Mouse (Mus musculus): ENCODE measurements around the gene Med13l.

The Med13l gene

DNA sequence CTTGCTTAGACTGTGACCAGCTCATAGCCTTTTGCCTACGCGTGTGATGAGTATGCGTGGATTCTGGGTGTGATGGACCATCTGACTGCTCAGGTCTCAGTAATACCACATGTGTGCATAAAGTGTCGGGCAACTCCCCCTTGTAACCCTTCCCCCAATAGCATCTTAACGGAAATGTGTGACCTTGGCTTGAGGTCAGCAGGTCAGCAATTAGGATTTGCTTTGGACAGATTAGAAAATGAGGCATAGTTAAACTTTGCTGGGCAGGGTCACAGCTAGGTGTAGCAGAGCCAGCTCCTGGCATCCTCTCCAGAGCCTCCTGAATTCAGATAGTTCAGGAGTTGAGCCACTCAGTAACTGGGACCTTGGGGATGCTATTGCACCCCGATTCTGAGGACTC is 1.6 kb upstream of the Med13l start:
- DNase-seq: no peak

DNA sequence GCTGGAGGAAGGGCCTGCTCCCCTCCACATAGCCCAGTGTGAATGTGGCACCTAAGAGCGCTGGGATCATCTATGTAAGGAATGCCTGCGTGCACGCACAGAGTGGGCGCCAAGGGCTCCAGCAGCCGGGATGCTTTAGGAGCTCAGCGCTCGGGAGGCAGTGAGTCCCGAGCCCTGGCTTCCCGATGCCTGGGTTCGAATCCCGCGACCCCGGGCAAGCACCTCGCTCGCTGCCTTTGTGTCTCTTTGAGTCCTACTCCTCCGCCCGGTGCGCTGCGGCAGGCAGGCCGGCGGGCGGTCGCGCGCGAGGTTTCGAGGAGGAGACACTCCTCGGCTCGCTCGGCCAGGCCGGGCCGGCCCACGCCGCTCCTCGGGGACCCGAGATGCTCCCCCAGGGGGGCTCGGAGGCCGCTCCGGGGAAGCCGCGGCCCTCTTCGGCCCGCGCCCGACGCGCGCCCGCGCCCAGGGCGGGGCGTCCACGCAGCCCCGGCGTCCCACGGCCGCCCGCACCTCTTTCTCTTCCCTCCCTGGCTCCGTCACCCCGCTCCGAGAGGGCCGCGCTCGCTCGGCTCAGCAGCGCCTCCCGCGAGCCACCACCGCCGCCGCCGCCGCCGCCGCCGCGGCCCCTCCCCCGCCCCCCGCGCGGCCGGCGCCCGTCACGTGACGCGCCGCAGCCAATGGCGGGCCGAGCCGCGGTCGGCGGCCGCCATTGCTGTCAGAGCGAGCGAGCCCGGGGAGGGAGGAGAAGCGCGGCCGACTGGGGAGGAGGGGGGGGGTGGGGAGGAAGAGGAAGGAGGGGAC is 695 bp upstream of the Med13l start:
- DNase-seq: peak; percentile 88 to 91

- DNase-seq: peak; percentile 60 to 67
These were observed 858 bp downstream of the Med13l start for GRCm38 (mm10) chr5:118561086-118561987.

DNA sequence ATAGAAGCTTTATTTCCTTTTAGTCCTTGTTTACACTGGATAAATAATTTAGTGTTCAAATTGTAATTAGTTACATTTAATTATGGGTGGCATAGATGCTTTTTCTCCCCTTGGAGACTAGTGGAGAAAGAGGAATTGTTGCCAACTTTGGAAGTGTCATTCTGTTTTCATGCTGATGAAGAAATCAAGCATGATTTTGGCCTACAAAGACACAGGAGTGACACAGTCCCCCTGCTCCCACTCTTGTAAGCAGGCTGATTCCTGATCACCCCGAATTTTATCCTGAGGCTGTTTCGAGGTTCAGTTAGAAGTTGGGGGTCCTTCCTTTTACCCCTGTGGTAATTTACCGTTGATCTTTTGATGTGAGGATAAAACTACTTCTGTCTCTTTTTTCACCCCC is 1.7 kb downstream of the Med13l start:
- DNase-seq: no peak

DNA sequence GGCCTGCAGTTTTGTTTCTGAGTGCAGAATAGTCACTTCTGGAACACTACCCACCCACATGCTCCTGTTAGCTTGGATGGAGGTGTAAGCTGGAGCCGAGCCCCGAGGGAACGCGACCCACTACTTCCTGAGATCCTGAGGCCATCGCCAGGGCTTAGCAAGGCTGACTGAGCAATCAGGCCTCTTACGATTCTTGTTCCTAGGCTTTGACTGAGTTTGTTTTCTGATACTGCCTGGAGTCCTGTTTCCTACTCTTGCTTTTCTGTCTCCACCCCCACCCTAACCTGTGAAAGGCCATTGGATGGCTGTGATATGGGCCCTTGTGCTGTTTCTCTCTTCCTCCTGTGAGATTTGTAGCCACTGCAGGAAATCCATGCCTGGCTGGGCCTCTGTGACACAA is 3.1 kb downstream of the Med13l start:
- DNase-seq: no peak

DNA sequence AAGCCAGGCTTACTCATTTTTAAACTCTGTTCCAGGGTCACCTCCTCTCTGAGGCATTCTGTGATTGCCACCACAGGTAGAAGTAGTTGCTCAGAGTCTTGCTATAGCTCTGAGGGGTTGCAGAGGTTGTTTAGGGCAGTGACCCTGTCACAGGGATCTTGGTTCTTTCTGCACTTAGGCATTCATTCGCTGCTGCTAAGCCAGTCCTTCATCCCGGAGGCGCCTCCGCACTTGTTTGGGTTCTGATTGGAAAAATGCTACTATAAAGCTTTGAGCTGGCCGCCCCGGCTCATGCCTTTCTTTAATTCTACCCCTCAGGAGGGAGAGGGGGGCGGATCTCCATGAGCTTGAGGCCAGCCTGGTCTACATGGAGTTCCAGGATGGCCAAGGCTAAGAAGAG is 6.9 kb downstream of the Med13l start:
- DNase-seq: no peak

DNA sequence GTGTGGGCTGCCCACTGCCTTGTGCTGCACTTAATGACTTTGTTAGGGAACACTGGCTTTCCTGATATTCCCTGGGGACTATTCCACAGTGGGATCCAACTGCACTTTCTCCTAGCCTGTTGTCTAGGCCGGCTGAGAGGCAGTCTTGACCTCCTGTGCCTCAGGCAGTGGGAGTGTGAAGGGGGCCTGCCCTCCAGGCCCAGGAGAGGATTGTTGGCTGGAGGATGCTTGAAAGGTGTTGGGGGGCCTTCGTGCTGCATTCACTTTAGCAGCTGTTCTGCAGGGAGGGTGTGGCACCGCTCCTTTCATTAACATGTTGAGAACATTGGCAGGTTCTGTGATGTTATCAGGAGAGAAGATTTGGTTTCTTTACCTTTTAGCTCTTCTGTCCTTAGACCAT is 8.5 kb downstream of the Med13l start:
- DNase-seq: no peak

GRCm38 (mm10) chr5:118569606-118570580 is 9.4 kb downstream of the Med13l start:
- DNase-seq: no peak

GRCm38 (mm10) chr5:118571504-118571903 is 11.0 kb downstream of the Med13l start:
- no peak for DNase-seq

- peak in 1 of 2 experiments; percentile 58 for DNase-seq
These were observed 13.8 kb downstream of the Med13l start for GRCm38 (mm10) chr5:118574236-118574635.

DNA sequence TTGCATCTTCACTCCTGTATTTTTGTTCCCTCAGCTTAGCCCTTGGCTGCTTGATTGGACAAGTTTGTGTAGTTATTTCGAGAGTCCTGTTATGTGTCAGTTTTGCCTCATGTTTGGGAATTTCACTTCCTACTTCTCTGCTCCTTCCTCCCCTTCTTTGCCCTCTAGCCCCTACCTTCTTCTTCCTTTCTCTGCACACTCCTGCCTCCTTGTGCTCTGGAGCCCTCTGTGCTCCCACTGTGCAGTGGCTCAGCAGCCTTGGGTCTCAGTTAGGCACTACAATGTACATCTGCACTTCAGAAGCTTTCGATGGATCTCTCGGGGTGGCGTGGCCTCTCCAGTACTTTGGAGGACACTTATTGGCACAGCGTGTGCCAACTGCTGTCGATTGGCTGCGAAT is 14.5 kb downstream of the Med13l start:
- DNase-seq: no peak

- DNase-seq: no peak
These were observed 15.4 kb downstream of the Med13l start for GRCm38 (mm10) chr5:118575909-118576308.

DNA sequence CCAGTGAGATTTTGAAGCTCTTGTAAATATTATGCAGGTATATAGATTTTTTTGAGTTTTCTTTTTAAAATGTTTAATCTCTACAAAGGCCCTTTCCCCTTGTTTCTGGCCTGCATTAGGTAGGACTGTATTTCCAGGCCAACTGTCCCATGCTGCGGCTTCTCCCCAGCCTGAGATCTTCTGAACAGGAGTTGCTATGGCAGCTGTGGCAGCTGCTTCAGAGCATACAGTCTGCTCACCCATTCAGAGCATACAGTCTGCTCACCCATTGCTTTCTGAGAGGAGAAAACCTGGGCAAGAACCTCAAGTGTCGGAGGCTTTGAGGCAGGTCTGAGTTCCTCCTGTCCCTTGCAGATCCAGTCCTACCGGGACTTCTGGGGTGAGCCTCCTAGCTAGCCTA is 16.3 kb downstream of the Med13l start:
- DNase-seq: no peak

GRCm38 (mm10) chr5:118585355-118585754 is 24.9 kb downstream of the Med13l start:
- no peak for DNase-seq

DNA sequence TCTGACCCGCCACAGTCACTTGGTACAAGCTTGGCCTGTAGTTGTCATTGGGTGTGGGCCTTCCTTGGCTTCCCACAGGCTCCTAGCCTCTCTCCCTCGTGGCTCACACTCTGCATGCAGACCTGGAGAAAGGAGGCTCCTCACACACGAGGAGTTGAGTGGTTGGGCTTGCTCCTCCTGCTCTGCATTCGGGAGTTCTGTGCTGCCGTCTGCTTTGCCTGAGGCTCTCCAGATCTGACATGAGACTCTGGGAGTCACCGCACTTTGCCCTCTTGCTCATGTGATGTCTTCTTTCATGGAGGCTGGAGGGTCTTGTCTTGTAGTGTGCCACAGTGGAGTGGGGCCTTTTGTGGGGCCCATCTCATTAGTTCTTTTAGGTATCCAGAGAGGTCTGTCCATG is 26.1 kb downstream of the Med13l start:
- no peak for DNase-seq

- DNase-seq: no peak
These were observed 28.0 kb downstream of the Med13l start for GRCm38 (mm10) chr5:118588381-118588925.

- DNase-seq: no peak
These were observed 28.9 kb downstream of the Med13l start for GRCm38 (mm10) chr5:118589186-118589892.

DNA sequence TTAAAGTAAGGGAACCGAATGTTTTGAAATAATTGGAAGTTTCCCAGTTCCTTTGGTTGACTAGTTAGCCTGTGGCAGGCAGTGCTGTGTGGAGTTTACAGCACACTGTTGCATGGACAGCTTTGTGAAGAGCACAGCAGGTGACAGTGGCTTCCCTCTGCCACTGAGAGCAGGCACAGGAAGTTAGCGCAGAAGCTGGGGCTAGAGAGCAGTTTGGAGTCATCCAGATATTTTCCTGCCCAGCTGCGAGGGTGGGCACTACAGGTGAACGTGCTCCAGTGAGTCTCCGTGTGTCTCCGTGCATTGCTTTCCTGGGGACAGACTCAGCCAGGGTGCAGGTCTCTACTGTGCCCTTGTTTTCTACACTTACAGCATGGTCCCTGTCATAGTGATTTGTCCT is 30.4 kb downstream of the Med13l start:
- no peak for DNase-seq

DNA sequence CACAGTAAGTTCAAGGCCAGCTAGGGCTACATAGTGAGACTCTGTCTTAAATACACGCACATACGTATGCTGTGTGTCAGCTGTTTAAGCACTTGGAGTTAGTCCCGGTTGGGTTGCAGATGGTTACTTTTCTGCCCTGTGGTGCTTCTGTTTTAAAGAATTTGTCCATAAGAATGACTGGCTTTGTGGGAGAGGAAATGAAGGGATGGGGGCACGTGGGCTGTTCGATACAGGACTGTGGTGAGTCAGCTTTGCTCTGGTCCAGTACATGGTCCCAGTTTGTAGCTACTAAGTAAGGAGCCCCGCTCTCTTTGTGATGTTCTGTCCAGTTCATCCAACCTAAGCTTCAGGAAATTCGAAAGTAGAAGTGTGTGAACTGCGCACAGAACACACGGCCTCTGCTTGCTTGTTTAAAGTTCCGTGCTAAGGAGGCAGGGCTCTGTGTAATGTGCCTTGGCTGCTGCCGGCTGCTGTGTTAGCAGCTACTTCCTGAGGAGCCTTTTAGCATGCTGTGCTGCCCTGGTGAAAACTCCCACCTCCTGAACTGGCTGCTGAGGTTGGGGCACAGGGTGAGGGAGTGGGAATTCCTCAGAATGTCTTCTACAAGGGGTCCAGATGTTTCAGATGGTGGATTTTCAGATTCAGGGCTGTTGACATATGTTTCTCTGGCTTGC is 31.5 kb downstream of the Med13l start:
- DNase-seq: no peak

- peak; percentile 79 to 80 for DNase-seq
These were observed 34.2 kb downstream of the Med13l start for GRCm38 (mm10) chr5:118594470-118595236.
